Mouse (Mus musculus) brain, embryonic 14.5 days (tissue): ENCODE data around the gene Tfr2.

ENCODE experiments used
- CTCF ChIP-seq: fragments of 200-500 bp; IDR thresholded peaks from 2 replicates; pipeline ENCODE4 v1.5.1; 2012; ENCODE audit warnings: inconsistent platforms, mild to moderate bottlenecking, moderate library complexity, borderline replicate concordance; ENCODE audit not compliant: insufficient read depth, insufficient read length; ENCODE audit errors: extremely low read depth
- POLR2A ChIP-seq: fragments of 200-500 bp; IDR thresholded peaks from 2 replicates; pipeline ENCODE4 v1.6.1; 2012; ENCODE audit warnings: mild to moderate bottlenecking, inconsistent platforms, borderline replicate concordance; ENCODE audit not compliant: poor library complexity, insufficient read depth, insufficient read length, severe bottlenecking; ENCODE audit errors: extremely low read depth

DNA sequence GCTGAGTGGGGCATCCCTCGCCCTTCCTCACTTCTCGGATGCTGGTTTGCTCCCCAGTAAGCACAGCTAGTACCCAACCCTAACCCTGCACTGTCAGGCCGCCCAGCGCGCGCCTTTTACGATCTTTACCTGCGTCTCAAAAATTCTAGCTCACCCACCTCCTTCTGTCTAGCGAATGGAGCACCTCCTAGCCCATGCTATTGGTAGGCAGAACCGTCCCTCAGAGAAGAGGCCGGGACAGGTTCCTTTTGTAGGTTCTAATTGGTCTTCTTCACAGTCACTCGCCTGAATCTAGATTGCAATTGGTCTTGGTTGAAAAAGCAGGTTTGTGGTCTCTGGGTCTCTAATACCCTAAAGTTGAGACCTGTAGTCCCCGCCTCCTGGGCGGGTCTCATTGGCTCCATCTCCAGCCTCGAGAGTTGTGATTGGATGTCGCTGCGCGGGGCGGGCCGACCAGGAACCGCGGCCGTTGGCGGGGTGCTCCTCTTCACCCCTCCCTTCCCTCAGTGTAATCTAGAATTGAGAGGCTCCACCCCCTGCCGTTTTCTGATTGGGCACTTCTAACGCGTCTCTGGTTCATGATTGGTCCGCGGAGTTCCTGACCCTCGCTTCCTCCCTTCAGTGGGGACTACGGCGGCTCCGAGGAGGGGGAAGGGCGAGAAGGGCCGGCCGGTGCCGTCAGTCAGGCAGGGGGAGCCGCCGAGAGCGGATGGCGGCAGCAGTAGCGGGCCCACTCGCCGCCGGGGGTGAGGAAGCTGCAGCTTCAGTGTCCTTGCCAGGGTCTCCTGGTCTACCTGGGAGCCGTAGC lies 59.1 kb downstream of the Tfr2 start, which contains the start of the genes Fbxo24, Lrch4 and Gm20605:
- TF ChIP-seq POLR2A (peak; percentile 92), CTCF (no peak)
